Mouse (Mus musculus) neural tube, embryonic 15.5 days (tissue): ENCODE data around the gene Aars. TPM values are rescaled to one million over a fixed set of nuclear protein-coding genes. Genes with fewer than 3 reads are reported as not detected.
A peak's percentile ranks its signal among the peaks of the same experiment; 100 is the strongest.
"Not testable (repeated sequence)": the region's sequence is repeated elsewhere in the genome, so short reads cannot be mapped to it uniquely, and the experiment has no call there.

Experiments
- ATAC-seq: fragments of 200-750 bp; cut with Nextera tagmentation; 2 replicates; pipeline ENCODE4 v1.8.0; 2017; ENCODE audit warnings: mild to moderate bottlenecking, moderate TSS enrichment, moderate library complexity; ENCODE audit not compliant: low FRiP score
- H3K27ac ChIP-seq: fragments of 300-500 bp; sonication (generic); replicated peaks from 2 replicates; pipeline ENCODE4 v1.5.1; 2015; ENCODE audit warnings: mild to moderate bottlenecking, inconsistent platforms
- H3K27me3 ChIP-seq: fragments of 300-500 bp; sonication (generic); replicated peaks from 2 replicates; pipeline ENCODE4 v1.6.1; 2015; ENCODE audit warnings: inconsistent platforms
- H3K36me3 ChIP-seq: fragments of 300-500 bp; sonication (generic); 2 replicates; pipeline ENCODE4 v1.6.1; 2015; ENCODE audit warnings: inconsistent platforms
- H3K4me1 ChIP-seq: fragments of 300-500 bp; sonication (generic); 2 replicates; pipeline ENCODE4 v1.6.1; 2015; ENCODE audit warnings: inconsistent platforms
- H3K4me2 ChIP-seq: fragments of 300-500 bp; sonication (generic); 2 replicates; pipeline ENCODE4 v1.6.1; 2015; ENCODE audit warnings: inconsistent platforms, mild to moderate bottlenecking, moderate library complexity
- H3K4me3 ChIP-seq: fragments of 300-500 bp; sonication (generic); replicated peaks from 2 replicates; pipeline ENCODE4 v1.5.1; 2015; ENCODE audit warnings: mild to moderate bottlenecking, inconsistent platforms
- H3K9ac ChIP-seq: fragments of 300-500 bp; sonication (generic); replicated peaks from 2 replicates; pipeline ENCODE4 v1.6.1; 2015; ENCODE audit warnings: mild to moderate bottlenecking, inconsistent platforms
- H3K9me3 ChIP-seq: fragments of 300-500 bp; sonication (generic); replicated peaks from 2 replicates; pipeline ENCODE4 v1.6.1; 2016; ENCODE audit warnings: inconsistent platforms
- WGBS: fragments of 180-500 bp; shearing (Covaris S2); methylation state at CpG from one replicate; pipeline ENCODE4 v1.1.7; 2015; ENCODE audit warnings: mixed read lengths; 5-methylcytosine and 5-hydroxymethylcytosine counted together
- polyA plus RNA-seq: library from polyadenylated mRNA; unstranded; fragments of >200 nt; fragmentation: Nextera tagmentation; extraction: Ambion mirVana; gene quantifications from 2 replicates; pipeline ENCODE4 v1.2.1, GENCODE M21; 2015

Aars gene
- polyA plus RNA-seq, result 79.6 and 91.0 TPM in 2 replicates

GRCm38 (mm10) chr8:111032916-111033315, at the start of gene Aars:
TSS of gene Aars (plus strand) at chr8:111033144.
- ATAC-seq, result no peak
- H3K4me1 ChIP-seq, result peaks cover 30% of the 10 kb centered on the region
- peak within 1 kb of the TSS; percentile 76 for H3K9ac ChIP-seq
- no peaks in the 10 kb centered on the region for H3K9me3 ChIP-seq
- H3K4me3 ChIP-seq, result peak within 1 kb of the TSS; percentile 73
- peak within 1 kb of the TSS; percentile 85 for H3K27ac ChIP-seq
- 96% methylated on average over 7 of the region's 7 CpGs for WGBS
- H3K4me2 ChIP-seq, result peak within 1 kb of the TSS; percentile 66
- H3K36me3 ChIP-seq, result peaks cover 13% of the 10 kb centered on the region
- peaks cover 10% of the 10 kb centered on the region; the same call in 1 of the 2 replicates for H3K27me3 ChIP-seq

- H3K4me3 ChIP-seq, result no peak overlapping the region
- no peak overlapping the region for H3K4me2 ChIP-seq
- no peak overlapping the region for H3K9ac ChIP-seq
- 85% methylated on average over 8 of the region's 8 CpGs for WGBS
- peaks cover 88% of the 10 kb centered on the region for H3K36me3 ChIP-seq
- H3K9me3 ChIP-seq, result no peaks in the 10 kb centered on the region
- no peak overlapping the region for H3K27ac ChIP-seq
- H3K27me3 ChIP-seq, result no peaks in the 10 kb centered on the region
- no peak for ATAC-seq
- H3K4me1 ChIP-seq, result no peaks in the 10 kb centered on the region
Measured at GRCm38 (mm10) chr8:110987805-110988744, 44.9 kb upstream of the Aars start.

DNA sequence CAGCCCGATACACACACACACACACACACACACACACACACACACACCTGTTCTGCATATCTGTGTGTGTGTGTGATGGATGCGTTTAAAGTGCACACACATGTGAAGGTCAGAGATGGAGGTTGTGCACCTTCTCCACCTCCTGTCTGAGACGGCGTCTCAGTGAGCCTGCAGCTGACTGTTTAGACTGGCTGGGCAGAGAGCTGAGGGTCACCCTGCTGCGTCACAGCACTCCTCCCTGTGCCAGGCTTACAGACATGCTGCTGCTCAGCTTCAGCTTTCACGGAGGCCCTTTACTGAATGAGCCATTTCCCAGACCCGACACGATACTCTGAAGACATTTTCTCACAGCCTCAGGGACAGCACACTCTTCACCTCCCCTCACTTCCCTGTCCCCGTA, 42.9 kb upstream of the Aars start:
- Histone ChIP-seq H3K4me1 (no peaks in the 10 kb centered on the region), H3K4me2 (no peak overlapping the region), H3K4me3 (no peak overlapping the region), H3K36me3 (peaks cover 78% of the 10 kb centered on the region), H3K27me3 (no peaks in the 10 kb centered on the region), H3K27ac (no peak overlapping the region), H3K9me3 (no peaks in the 10 kb centered on the region), H3K9ac (no peak overlapping the region)
- WGBS, result 94% methylated on average over 9 of the region's 9 CpGs
- no peak for ATAC-seq

GRCm38 (mm10) chr8:110996641-110997430, 36.1 kb upstream of the Aars start:
- Histone ChIP-seq H3K9ac (peak overlapping the region; percentile 88), H3K9me3 (no peaks in the 10 kb centered on the region), H3K27me3 (no peaks in the 10 kb centered on the region), H3K4me2 (peak overlapping the region; percentile 81), H3K36me3 (peaks cover 21% of the 10 kb centered on the region), H3K27ac (peak overlapping the region; percentile 85), H3K4me3 (peak overlapping the region; percentile 99), H3K4me1 (peaks cover 15% of the 10 kb centered on the region)
- WGBS, result 36% methylated on average over 16 of the region's 16 CpGs
- no peak for ATAC-seq

- no peaks in the 10 kb centered on the region for H3K27me3 ChIP-seq
- peak within 1 kb of the TSS; percentile 99 for H3K4me3 ChIP-seq
- peaks cover 13% of the 10 kb centered on the region for H3K36me3 ChIP-seq
- 3% methylated on average over 58 of the region's 58 CpGs for WGBS
- H3K4me1 ChIP-seq, result peaks cover 15% of the 10 kb centered on the region
- H3K9me3 ChIP-seq, result no peaks in the 10 kb centered on the region
- H3K4me2 ChIP-seq, result peak within 1 kb of the TSS; percentile 81
- H3K9ac ChIP-seq, result peak within 1 kb of the TSS; percentile 88
- H3K27ac ChIP-seq, result peak within 1 kb of the TSS; percentile 85
- ATAC-seq, result peak; percentile 98
Measured at GRCm38 (mm10) chr8:110997547-110998531, 35.1 kb upstream of the Aars start, which contains the start of gene Ddx19a. TSS of gene Ddx19a (minus strand) at chr8:110997800.

DNA sequence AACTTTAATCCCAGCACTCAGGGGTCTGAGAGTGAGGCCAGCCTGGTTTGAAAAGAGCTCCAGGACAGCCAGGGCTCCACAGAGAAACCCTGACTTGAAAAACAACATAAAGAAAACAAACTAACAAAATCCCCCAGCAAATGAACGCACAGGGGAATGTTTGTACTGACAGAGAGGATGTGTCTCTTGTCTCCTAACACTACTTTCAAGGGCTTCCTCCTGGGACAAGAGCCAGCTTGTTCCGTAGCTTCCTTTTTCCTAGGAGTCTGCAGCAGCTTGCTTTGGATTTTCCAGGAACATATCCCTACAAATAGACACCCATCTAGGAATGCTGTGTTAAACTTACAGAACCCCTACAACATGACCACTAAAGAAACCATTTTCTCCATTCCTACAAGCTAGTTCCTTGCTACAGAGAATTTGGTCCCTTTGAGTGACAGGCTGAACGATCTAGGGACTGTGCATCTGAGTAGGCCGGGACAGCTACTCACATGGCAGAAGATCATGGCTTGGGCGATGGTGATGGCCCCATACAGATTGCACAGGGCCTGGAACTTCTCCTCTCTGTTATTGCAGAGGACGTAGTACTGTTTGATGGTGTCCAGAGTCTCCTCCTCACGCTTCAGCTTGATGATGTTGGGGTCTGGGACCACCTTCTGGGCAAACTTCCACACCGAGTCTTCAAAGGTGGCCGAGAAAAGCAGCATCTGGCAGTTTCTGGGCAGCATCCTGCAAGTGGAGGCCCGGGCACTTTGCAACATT, 22.5 kb upstream of the Aars start:
- peaks cover 58% of the 10 kb centered on the region for H3K36me3 ChIP-seq
- H3K27ac ChIP-seq, H3K9ac ChIP-seq, ATAC-seq, H3K4me1 ChIP-seq, H3K9me3 ChIP-seq, H3K4me3 ChIP-seq, H3K27me3 ChIP-seq, H3K4me2 ChIP-seq: not testable (repeated sequence)
- WGBS, result 88% methylated on average over 9 of the region's 10 CpGs

GRCm38 (mm10) chr8:111026609-111027008, 6.3 kb upstream of the Aars start:
- ATAC-seq, H3K4me3 ChIP-seq: not testable (repeated sequence)

GRCm38 (mm10) chr8:111027391-111027937, 5.5 kb upstream of the Aars start:
- H3K4me1 ChIP-seq, result peaks cover 15% of the 10 kb centered on the region; the same call in 1 of the 2 replicates
- H3K36me3 ChIP-seq, result no peaks in the 10 kb centered on the region
- H3K9ac ChIP-seq, result peak overlapping the region; percentile 63
- peak overlapping the region; percentile 84 for H3K4me2 ChIP-seq
- no peaks in the 10 kb centered on the region for H3K9me3 ChIP-seq
- peak overlapping the region; percentile 79 for H3K27ac ChIP-seq
- H3K4me3 ChIP-seq, result peak overlapping the region; percentile 53
- WGBS, result 0% methylated on average over 31 of the region's 31 CpGs
- peaks cover 10% of the 10 kb centered on the region; the same call in 1 of the 2 replicates for H3K27me3 ChIP-seq
- ATAC-seq, result peak; percentile 91

More at GRCm38 (mm10) chr8:111026609-111027008, 6.3 kb upstream of the Aars start:
- not testable (repeated sequence) for H3K9ac ChIP-seq, H3K27me3 ChIP-seq, H3K27ac ChIP-seq, H3K36me3 ChIP-seq, H3K9me3 ChIP-seq, H3K4me2 ChIP-seq
- WGBS, result 80% methylated on average over 2 of the region's 2 CpGs
- H3K4me1 ChIP-seq, result peaks cover 15% of the 10 kb centered on the region; the same call in 1 of the 2 replicates

GRCm38 (mm10) chr8:111029589-111029988, 3.4 kb upstream of the Aars start:
- no peak overlapping the region for H3K9ac ChIP-seq
- H3K27ac ChIP-seq, result no peak overlapping the region
- H3K4me2 ChIP-seq, result no peak overlapping the region
- H3K36me3 ChIP-seq, result no peaks in the 10 kb centered on the region
- no peak overlapping the region for H3K4me3 ChIP-seq
- ATAC-seq, result no peak
- peaks cover 10% of the 10 kb centered on the region; the same call in 1 of the 2 replicates for H3K27me3 ChIP-seq
- peaks cover 25% of the 10 kb centered on the region for H3K4me1 ChIP-seq
- 61% methylated on average over 4 of the region's 4 CpGs for WGBS
- no peaks in the 10 kb centered on the region for H3K9me3 ChIP-seq

DNA sequence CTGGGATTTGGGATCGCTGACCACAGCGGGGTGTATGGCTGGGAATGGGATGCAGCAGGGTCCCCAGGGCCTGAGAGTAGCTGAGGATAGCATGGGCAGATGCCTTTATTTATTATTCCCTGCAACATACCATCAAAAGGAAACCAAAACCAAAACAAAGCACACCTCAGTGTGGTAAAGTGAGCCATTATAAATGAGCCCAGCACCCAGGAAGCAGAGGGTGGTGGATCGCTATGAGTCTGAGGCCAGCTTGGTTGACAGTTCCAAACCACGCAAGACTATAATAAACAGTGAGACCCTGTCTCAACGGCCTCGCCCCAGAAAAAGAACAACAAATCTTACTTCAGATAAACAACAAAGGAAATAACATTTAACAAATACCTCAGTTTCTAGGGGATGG, 2.9 kb upstream of the Aars start:
- Histone ChIP-seq H3K4me2 (no peak overlapping the region), H3K9ac (no peak overlapping the region), H3K27me3 (peaks cover 10% of the 10 kb centered on the region; the same call in 1 of the 2 replicates), H3K4me3 (no peak overlapping the region), H3K36me3 (no peaks in the 10 kb centered on the region), H3K4me1 (peaks cover 29% of the 10 kb centered on the region), H3K9me3 (no peaks in the 10 kb centered on the region), H3K27ac (no peak overlapping the region)
- no peak for ATAC-seq
- 76% methylated on average over 6 of the region's 6 CpGs for WGBS
